Mouse (Mus musculus) embryonic facial prominence, embryonic 15.5 days (tissue): ENCODE results near the gene Hsd17b1. TPM values are rescaled to one million over a fixed set of nuclear protein-coding genes. Genes with fewer than 3 reads are reported as not detected.

Experiments used
- ATAC-seq: fragments of 200-750 bp; cut with Nextera tagmentation; 2 replicates; pipeline ENCODE4 v1.8.0; 2017; ENCODE audit warnings: low read depth, moderate TSS enrichment; ENCODE audit not compliant: insufficient number of reproducible peaks, low FRiP score, low TSS enrichment
- H3K27ac ChIP-seq: fragments of 300-500 bp; sonication (generic); replicated peaks from 2 replicates; pipeline ENCODE4 v1.5.1; 2015; ENCODE audit warnings: mild to moderate bottlenecking, inconsistent platforms
- H3K27me3 ChIP-seq: fragments of 300-500 bp; sonication (generic); 2 replicates; pipeline ENCODE4 v1.6.1; 2015; ENCODE audit warnings: inconsistent platforms
- H3K36me3 ChIP-seq: fragments of 300-500 bp; sonication (generic); 2 replicates; pipeline ENCODE4 v1.6.1; 2015; ENCODE audit warnings: mild to moderate bottlenecking, inconsistent platforms
- H3K4me1 ChIP-seq: fragments of 300-500 bp; sonication (generic); 2 replicates; pipeline ENCODE4 v1.6.1; 2015; ENCODE audit warnings: inconsistent platforms
- H3K4me2 ChIP-seq: fragments of 300-500 bp; sonication (generic); replicated peaks from 2 replicates; pipeline ENCODE4 v1.6.1; 2015; ENCODE audit warnings: mild to moderate bottlenecking, inconsistent platforms
- H3K4me3 ChIP-seq: fragments of 300-500 bp; sonication (generic); replicated peaks from 2 replicates; pipeline ENCODE4 v1.5.1; 2015; ENCODE audit warnings: mild to moderate bottlenecking, inconsistent platforms
- H3K9ac ChIP-seq: fragments of 300-500 bp; sonication (generic); 2 replicates; pipeline ENCODE4 v1.6.1; 2015; ENCODE audit warnings: inconsistent platforms
- H3K9me3 ChIP-seq: fragments of 300-500 bp; sonication (generic); replicated peaks from 2 replicates; pipeline ENCODE4 v1.6.1; 2016; ENCODE audit warnings: inconsistent platforms
- WGBS: fragments of 180-500 bp; shearing (Covaris S2); methylation state at CpG from one replicate; pipeline ENCODE4 v1.1.7; 2015; 5-methylcytosine and 5-hydroxymethylcytosine counted together
- polyA plus RNA-seq: library from polyadenylated mRNA; unstranded; fragments of >200 nt; fragmentation: Nextera tagmentation; extraction: Ambion mirVana; gene quantifications from 2 replicates; pipeline ENCODE4 v1.2.1, GENCODE M21; 2015

Hsd17b1 gene
- polyA plus RNA-seq, 1 experiment from 2014 or later, result 0.24 TPM

DNA sequence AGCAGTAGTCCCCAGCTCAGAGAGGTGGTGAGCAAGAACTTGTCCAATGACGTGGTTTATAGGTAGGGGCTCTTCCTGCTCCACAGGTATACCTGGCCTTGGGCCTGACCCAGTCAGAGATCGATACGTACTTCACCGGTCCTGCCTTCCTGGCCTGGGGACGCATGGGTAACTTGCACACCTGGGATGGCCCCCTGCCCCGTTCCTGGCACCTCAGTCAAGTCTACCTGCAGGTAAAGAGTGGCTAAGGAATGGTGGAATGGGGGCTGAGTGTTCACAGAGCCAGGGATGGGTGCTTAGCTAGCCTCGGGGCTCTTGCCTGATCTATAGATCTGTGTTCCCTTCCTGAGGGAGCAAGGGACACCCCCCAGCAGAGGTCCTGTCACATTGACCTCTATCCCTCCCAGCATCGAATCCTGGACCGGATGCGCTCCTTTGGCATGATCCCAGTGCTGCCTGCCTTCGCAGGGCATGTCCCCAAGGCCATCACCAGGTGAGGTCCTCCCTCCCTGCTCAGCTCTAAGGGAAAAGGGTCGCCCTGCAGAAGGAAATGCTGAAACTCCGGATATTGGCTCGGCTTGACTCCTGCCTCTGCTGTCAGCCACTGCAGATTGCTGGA, 6.3 kb upstream of the Hsd17b1 start:
- 69% methylated on average over 14 of the region's 14 CpGs for WGBS
- no peak overlapping the region for H3K9ac ChIP-seq
- H3K27ac ChIP-seq, result no peak overlapping the region
- peaks cover 13% of the 10 kb centered on the region for H3K27me3 ChIP-seq
- no peak overlapping the region for H3K4me2 ChIP-seq
- H3K9me3 ChIP-seq, result no peaks in the 10 kb centered on the region
- no peak for ATAC-seq
- H3K4me1 ChIP-seq, result peaks cover 16% of the 10 kb centered on the region
- H3K4me3 ChIP-seq, result no peak overlapping the region
- H3K36me3 ChIP-seq, result no peaks in the 10 kb centered on the region

DNA sequence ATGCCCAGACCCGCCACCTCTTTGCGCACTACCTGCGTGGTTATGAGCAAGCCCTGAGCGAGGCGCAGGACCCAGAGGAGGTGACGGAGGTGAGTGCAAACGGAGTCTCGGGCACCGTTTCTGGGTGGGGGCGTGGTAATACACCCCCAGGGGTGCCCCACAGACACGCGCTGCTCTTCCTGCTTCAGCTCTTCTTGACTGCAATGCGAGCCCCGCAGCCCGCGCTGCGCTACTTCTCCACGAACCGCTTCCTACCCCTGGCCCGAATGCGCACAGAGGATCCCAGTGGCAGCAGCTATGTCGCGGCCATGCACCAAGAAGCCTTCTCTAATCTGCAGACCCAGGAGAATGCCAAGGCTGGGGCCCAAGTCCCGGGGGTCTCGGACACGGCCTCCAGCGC, 1.5 kb downstream of the Hsd17b1 start:
- ATAC-seq, result no peak
- WGBS, result 4% methylated on average over 27 of the region's 27 CpGs
- H3K27me3 ChIP-seq, result peaks cover 50% of the 10 kb centered on the region

DNA sequence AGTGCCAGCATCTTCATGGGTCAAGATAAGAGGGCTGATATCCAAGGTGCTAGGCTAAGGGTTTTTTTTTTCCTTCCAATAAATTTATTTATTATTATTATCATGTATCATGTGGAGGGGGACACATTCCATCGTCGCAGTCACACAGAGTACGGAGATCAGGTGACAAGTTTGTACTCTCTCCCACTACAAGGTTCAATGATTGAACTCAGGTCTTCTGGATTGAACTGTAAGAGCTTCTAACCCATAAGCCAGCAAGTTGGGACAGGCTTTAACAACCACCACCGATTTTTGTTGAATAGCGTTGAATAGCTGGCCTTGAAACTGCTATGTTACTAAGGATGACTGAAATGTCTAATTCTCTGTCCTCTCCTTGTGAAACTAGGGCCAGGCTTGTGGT, 2.2 kb downstream of the Hsd17b1 start:
- WGBS, result 61% methylated on average over 5 of the region's 5 CpGs
- Histone ChIP-seq H3K27me3 (peaks cover 50% of the 10 kb centered on the region), H3K4me3 (no peak overlapping the region), H3K4me2 (no peak overlapping the region), H3K9me3 (no peaks in the 10 kb centered on the region), H3K36me3 (peaks cover 8% of the 10 kb centered on the region; the same call in 1 of the 2 replicates), H3K27ac (no peak overlapping the region), H3K4me1 (peaks cover 28% of the 10 kb centered on the region), H3K9ac (no peak overlapping the region)
- ATAC-seq, result no peak

More for the DNA sequence above, 1.5 kb downstream of the Hsd17b1 start:
- H3K4me3 ChIP-seq, result peak overlapping the region; percentile 28
- no peak overlapping the region for H3K27ac ChIP-seq
- H3K4me1 ChIP-seq, result peaks cover 28% of the 10 kb centered on the region
- no peaks in the 10 kb centered on the region for H3K9me3 ChIP-seq
- peaks cover 4% of the 10 kb centered on the region; the same call in 1 of the 2 replicates for H3K36me3 ChIP-seq
- no peak overlapping the region for H3K9ac ChIP-seq
- peak overlapping the region; percentile 41 for H3K4me2 ChIP-seq

DNA sequence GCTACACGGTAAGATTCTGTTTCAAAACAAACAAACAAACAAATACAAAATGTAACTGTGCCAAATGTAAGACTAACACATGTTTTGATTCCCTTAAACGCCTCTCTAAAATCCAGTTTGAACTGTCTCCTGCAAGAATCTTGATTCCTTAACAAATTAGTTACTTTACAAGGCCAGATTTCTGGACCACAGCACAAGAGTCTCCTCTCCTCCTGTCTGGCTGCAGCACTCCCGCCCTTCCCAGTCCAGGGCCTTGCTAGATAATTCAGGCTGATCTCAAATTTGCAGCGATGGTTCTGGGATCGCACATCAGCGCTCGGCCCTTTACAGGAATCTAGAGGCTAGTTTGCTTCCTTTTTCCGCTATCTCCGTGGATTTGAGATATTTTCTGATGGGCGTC, 3.4 kb downstream of the Hsd17b1 start:
- Histone ChIP-seq H3K27me3 (peaks cover 45% of the 10 kb centered on the region), H3K4me1 (peaks cover 39% of the 10 kb centered on the region), H3K4me3 (peak overlapping the region; percentile 71), H3K4me2 (peak overlapping the region; percentile 97), H3K27ac (peak overlapping the region; percentile 90), H3K36me3 (peaks cover 14% of the 10 kb centered on the region; the same call in 1 of the 2 replicates), H3K9me3 (no peaks in the 10 kb centered on the region), H3K9ac (peak overlapping the region; percentile 28)
- WGBS, result 7% methylated on average over 10 of the region's 10 CpGs
- no peak for ATAC-seq

- under 1% methylated on average over 51 of the region's 51 CpGs for WGBS
- ATAC-seq, result peak; percentile 91
- Histone ChIP-seq H3K4me2 (peak within 1 kb of the TSS; percentile 97), H3K36me3 (peaks cover 14% of the 10 kb centered on the region; the same call in 1 of the 2 replicates), H3K9me3 (no peaks in the 10 kb centered on the region), H3K27ac (peak within 1 kb of the TSS; percentile 92), H3K4me1 (peaks cover 42% of the 10 kb centered on the region), H3K4me3 (peak within 1 kb of the TSS; percentile 71), H3K9ac (peak within 1 kb of the TSS; percentile 88), H3K27me3 (peaks cover 38% of the 10 kb centered on the region)
Measured at GRCm38 (mm10) chr11:101082208-101083082, 4.2 kb downstream of the Hsd17b1 start, which contains the start of gene Coasy. Coasy (plus strand) TSS chr11:101082565.

GRCm38 (mm10) chr11:101083083-101083697, 5.0 kb downstream of the Hsd17b1 start:
- 30% methylated on average over 19 of the region's 19 CpGs for WGBS
- ATAC-seq, result no peak
- Histone ChIP-seq H3K36me3 (peaks cover 14% of the 10 kb centered on the region; the same call in 1 of the 2 replicates), H3K9ac (peak overlapping the region; percentile 88), H3K9me3 (no peaks in the 10 kb centered on the region), H3K4me2 (peak overlapping the region; percentile 97), H3K4me1 (peaks cover 49% of the 10 kb centered on the region), H3K27ac (peak overlapping the region; percentile 92), H3K27me3 (peaks cover 30% of the 10 kb centered on the region), H3K4me3 (peak overlapping the region; percentile 71)

GRCm38 (mm10) chr11:101084246-101084645, 6.0 kb downstream of the Hsd17b1 start:
- WGBS, result 73% methylated on average over 14 of the region's 14 CpGs
- Histone ChIP-seq H3K27ac (no peak overlapping the region), H3K9me3 (no peaks in the 10 kb centered on the region), H3K36me3 (peaks cover 22% of the 10 kb centered on the region), H3K4me3 (no peak overlapping the region), H3K4me2 (no peak overlapping the region), H3K9ac (0 out of 2 replicates have a peak overlapping the region, but pooled peaks have one; percentile 3), H3K4me1 (peaks cover 53% of the 10 kb centered on the region), H3K27me3 (peaks cover 20% of the 10 kb centered on the region)
- no peak for ATAC-seq

DNA sequence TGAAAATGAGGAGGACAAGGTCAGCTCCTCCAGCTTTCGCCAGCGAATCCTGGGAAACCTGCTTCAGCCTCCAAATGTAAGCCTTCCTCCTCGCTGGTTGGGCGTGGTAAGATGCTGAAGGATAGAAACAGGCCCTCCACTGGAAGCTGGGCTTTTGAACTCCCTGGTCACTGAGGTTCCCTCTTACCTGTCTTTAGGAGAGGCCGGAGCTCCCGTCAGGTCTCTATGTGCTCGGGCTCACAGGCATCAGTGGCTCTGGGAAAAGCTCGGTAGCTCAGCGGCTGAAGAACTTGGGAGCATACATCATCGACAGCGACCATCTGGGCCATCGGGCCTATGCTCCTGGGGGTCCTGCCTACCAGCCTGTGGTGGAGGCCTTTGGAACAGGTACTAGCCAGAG, 6.6 kb downstream of the Hsd17b1 start:
- Histone ChIP-seq H3K9me3 (no peaks in the 10 kb centered on the region), H3K4me2 (no peak overlapping the region), H3K36me3 (peaks cover 28% of the 10 kb centered on the region), H3K27me3 (peaks cover 14% of the 10 kb centered on the region), H3K9ac (no peak overlapping the region), H3K4me3 (no peak overlapping the region), H3K4me1 (peaks cover 49% of the 10 kb centered on the region), H3K27ac (no peak overlapping the region)
- 90% methylated on average over 12 of the region's 12 CpGs for WGBS
- ATAC-seq, result no peak

GRCm38 (mm10) chr11:101085617-101086322, 7.6 kb downstream of the Hsd17b1 start:
- WGBS, result 90% methylated on average over 18 of the region's 18 CpGs
- no peak overlapping the region for H3K4me3 ChIP-seq
- H3K9me3 ChIP-seq, result no peaks in the 10 kb centered on the region
- H3K4me1 ChIP-seq, result peaks cover 47% of the 10 kb centered on the region
- 0 out of 2 replicates have a peak overlapping the region, but pooled peaks have one; percentile 80 for H3K9ac ChIP-seq
- no peak overlapping the region for H3K4me2 ChIP-seq
- H3K27me3 ChIP-seq, result peaks cover 5% of the 10 kb centered on the region; the same call in 1 of the 2 replicates
- H3K36me3 ChIP-seq, result peaks cover 37% of the 10 kb centered on the region
- no peak for ATAC-seq
- no peak overlapping the region for H3K27ac ChIP-seq

GRCm38 (mm10) chr11:101086323-101086674, 8.1 kb downstream of the Hsd17b1 start:
- peak overlapping the region; percentile 87 for H3K27ac ChIP-seq

More at GRCm38 (mm10) chr11:101086323-101086674, 8.1 kb downstream of the Hsd17b1 start:
- H3K4me1 ChIP-seq, result peaks cover 46% of the 10 kb centered on the region
- ATAC-seq, result no peak
- peaks cover 42% of the 10 kb centered on the region for H3K36me3 ChIP-seq
- H3K4me2 ChIP-seq, result peak overlapping the region; percentile 92
- peak overlapping the region; percentile 80 for H3K9ac ChIP-seq
- H3K27me3 ChIP-seq, result 0 out of 2 replicates have a peak, but pooled peaks cover under 1% of the 10 kb centered on the region
- 78% methylated on average over 6 of the region's 6 CpGs for WGBS
- H3K9me3 ChIP-seq, result no peaks in the 10 kb centered on the region
- H3K4me3 ChIP-seq, result peak overlapping the region; percentile 72
